Mouse (Mus musculus) adrenal gland, adult 8-10 months (tissue): ENCODE measurements around the gene Cdk14. TPM values are rescaled to one million over a fixed set of nuclear protein-coding genes. Genes with fewer than 3 reads are reported as not detected.
"Not testable (repeated sequence)": the region's sequence is repeated elsewhere in the genome, so short reads cannot be mapped to it uniquely, and the experiment has no call there.

Source experiments
- DNase-seq: peaks from one replicate; pipeline ENCODE4 v3.0.0; 2022
- total RNA-seq, 4 experiments: library from RNA; stranded (reverse); gene quantifications; 2 replicates each; pipeline ENCODE4 v1.2.4; 2022

Gene Cdk14
- total RNA-seq, 4 experiments from 2014 or later = 9.9 to 17.4 (median 11.8) TPM

DNA sequence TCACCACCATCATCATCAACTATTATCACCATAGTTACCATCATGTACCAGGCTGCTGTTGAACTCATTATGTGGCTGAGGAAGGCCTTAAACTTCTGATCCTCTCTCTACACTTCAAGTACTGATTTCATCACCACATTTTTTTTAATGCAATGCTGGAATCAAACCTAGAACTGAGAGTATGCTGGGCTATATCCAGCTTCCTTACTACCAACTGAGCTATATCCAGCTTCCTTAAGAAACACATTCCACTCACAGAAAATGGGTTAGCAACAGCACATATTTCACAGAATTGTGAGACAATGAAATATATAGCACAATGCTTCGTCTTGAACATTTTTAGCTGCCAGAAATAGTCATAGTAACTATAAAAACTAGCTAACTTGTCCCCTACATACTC lies 446.7 kb downstream of the Cdk14 start:
- DNase-seq = no peak

- DNase-seq = peak; percentile 19
Measured at GRCm38 (mm10) chr5:4962063-4962610, 458.0 kb downstream of the Cdk14 start.

DNA sequence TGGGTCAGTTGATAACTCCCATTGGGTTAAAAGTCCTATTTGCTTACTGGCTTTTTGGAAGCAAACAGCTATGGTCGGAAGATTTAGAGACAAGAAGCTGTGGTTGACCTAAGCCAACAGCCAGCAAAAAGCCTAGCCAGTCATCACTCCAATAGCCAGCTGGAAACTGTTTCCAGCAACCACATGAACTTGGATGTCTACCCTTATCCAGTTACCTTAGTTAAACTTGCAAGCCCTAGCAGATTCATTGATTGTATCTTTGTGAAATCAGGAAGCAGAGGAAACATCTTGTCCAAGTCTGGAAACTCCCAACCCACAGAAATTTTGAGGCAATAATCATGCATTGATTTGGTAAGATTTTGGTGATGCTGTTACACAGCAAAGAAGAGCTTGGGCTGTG lies 458.5 kb downstream of the Cdk14 start:
- DNase-seq = no peak

- no peak for DNase-seq
Measured at GRCm38 (mm10) chr5:4959446-4959845, 460.7 kb downstream of the Cdk14 start.

DNA sequence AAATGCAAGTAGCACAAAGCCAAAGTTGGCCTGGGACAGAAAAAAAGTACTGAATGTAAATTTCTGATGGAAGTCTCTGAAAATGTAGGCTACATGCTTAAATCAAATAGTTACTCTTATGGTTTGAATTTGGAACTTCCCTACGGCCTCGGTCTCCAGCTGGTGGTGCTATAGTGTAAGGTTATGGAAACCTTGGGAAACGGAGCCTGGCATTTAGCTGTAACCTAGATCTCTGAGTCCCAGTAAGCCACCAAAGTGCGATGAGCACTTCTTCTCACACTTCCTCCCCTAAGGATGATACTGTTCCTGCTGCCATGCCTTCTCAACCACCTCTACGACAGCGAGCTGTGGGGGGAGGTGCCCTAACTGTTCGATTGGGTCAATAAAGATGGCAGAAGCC lies 464.1 kb downstream of the Cdk14 start:
- DNase-seq = no peak

GRCm38 (mm10) chr5:4955392-4955791 lies 464.7 kb downstream of the Cdk14 start:
- DNase-seq = no peak

- DNase-seq = no peak
Measured at GRCm38 (mm10) chr5:4949433-4949832, 470.7 kb downstream of the Cdk14 start.

DNA sequence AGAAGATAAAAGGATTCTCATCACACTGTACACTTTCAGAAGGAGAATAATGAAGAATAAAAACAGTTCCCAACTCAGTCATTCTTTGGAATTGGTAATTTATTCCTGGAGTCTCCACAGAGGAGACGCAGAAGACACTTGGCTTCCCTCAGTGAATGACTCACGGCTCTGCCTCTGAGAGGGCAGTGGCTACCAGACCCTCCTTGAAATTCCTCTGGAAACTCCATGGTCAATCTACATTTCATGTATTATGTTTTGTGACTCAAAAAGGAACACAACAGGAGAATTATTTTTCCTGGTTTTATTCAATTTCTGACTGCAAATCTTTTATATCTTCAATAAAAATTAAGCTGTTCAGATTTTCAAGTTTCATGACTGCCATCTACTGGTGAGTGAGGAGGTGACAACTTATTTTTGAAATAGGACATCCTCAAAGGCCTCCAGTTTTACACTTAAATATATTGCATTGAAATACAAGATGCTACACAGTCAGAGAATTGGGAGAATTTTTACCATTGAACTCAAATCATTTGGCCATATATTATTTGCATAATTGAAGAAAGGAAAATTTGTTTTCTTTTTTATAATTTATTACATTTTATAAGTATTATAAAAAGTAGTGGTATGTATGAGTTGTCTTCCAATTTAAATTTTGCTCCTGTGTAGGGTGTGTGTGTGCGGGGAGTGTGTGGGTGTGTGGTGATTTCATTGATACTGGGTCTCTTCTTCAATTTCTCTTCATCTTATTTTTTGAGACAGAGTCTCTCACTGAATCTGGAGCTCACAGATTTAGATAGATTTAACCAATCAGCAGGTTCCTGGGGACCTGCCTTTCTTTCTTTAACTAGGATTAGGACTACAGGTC lies 471.8 kb downstream of the Cdk14 start:
- no peak for DNase-seq

DNA sequence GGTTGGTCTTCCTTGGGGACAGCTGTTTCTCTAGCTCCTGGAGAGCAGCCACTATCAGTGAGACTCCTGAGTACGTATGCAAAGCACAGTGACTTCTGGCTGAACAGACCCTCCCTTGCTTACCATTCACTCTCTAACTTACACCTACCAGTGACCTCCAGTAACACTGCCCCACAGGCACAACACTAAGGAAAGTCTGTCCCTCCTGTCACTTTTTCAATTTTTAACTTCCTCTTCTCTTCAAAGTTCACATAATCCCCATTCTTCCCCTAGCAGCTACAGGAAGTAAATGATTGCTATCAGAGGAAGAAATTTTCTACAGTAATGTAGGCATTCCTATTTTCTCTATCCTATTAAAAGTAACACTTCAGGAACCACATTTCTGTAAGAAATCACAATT lies 485.0 kb downstream of the Cdk14 start:
- no peak for DNase-seq

GRCm38 (mm10) chr5:4934491-4934890 lies 485.6 kb downstream of the Cdk14 start:
- DNase-seq = no peak

DNA sequence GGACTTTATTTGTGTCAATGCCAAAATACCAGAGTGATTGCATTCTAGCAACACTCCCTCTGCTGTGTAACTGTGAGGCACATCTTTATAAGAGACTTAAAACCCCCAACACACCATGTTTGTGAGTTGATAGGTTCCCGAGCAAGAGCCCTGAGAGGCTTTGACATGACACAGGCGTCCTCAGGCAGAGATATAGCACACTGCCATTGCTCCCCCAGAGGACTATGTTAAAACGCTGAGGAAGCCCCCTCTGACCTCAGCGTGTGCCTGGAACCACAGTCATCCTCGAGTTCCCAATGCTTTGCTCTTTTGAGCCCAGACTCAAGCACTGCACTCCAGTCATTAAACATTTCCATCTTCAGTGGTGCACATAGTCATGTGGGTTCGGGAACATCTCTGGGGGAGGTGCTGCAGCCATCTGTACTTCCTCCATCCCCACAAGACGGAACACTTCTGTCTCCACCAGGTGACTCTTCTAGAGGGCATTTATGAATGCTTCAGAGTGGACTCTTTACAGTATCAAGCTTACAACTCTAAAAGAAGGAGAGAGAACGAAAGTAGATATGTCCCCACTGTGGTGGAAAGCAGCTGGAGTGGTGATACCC lies 488.5 kb downstream of the Cdk14 start:
- no peak for DNase-seq

DNA sequence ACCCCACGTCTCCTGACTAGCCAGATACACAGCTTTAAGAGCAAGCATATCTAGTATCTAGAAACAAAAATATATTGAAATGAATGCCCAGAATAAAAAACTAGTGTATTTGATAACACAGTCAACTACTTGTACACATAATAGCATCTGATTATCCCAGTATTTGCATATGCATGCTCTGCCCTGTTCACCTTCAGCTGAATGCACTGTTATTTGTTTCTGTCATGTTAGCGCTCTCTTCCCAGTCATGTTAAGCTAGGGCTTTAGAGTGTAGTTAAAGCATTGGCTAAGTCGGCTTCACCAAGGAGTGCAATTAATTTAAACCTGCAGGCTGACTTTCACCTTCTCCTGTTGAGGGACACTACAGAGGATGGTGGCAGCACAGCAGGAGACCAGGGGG lies 490.5 kb downstream of the Cdk14 start:
- no peak for DNase-seq

- no peak for DNase-seq
Measured at GRCm38 (mm10) chr5:4924866-4925265, 495.2 kb downstream of the Cdk14 start.

DNA sequence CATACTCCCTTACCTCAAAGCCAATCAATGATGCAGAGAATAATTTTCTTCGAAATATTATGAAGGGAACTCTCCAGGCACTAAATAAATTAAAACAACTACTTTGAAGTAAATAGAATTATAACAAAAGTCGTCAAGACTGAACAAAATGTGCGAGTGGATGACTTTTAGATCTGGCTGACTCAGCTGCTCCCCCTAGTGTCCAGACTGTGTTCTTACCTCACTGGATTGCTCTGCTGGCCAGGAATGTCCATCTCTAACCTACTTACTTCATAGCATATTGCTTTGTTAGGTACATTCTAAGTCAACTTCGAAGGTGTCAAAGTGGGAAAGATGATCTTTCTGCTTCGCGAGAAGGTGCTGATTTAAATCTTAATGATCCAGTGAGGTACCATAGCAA lies 501.7 kb downstream of the Cdk14 start:
- DNase-seq = peak; percentile 8

DNA sequence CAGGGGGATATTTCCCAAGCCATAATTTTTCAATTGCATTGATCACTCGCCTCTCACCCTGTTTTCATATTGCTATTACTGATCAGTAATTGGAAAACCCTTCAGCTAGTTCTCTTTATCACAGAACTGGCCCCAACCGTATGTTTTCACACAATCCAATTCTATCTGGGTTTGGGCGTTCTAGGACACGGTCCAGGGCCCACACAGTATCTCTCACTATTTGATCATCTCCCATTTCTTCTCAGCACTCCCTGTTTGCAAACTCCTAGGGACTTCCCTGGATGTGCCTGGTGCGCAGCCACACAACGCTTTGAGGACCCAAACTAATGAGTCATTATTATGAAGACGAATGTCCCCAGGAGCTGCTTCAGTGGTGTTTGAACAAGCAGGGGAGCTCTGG lies 502.4 kb downstream of the Cdk14 start:
- DNase-seq = no peak

DNA sequence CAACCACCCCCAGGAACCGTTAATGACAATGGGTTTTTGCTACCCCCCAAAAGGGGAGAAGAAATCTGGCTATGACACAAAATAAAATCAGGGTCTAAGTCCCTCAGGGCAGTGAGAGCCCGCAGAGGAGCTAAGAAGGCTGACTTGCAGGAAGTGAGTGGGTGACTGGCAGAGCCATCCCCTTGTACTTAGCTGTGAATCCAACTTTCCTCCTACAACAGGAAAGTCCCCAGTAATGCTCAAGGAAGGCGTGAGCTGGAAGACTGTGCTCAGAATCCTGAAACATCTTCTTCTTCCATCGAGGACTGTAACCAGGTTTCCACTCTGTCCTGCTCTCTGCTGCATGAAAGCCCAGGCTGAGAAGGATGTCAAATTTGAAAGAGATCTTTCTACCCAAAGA lies 502.8 kb downstream of the Cdk14 start:
- DNase-seq = no peak

GRCm38 (mm10) chr5:4916390-4917273 lies 503.5 kb downstream of the Cdk14 start:
- DNase-seq = no peak

- DNase-seq = not testable (repeated sequence)
Measured at GRCm38 (mm10) chr5:4904911-4905310, 515.2 kb downstream of the Cdk14 start.

GRCm38 (mm10) chr5:4898241-4898640 lies 521.9 kb downstream of the Cdk14 start:
- DNase-seq = no peak

DNA sequence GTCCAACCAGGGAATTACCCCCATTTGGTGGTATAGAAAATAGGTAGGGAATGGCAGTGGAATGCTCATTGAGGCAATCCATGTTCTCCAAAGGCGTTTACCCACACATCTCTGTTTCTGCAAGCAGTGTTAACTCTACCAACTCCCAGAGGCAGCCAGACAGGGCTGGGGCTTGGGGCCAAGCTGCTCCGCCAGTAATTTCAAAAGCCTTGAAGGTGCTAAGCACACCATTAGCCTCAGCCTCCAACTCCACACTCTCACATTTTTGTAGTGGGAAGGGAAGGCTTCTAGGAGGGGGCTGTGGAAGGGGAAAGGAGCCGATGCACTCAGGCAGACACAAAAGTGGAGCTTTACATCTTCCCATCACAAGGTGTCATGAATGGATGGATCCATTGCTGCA lies 525.1 kb downstream of the Cdk14 start:
- no peak for DNase-seq

DNA sequence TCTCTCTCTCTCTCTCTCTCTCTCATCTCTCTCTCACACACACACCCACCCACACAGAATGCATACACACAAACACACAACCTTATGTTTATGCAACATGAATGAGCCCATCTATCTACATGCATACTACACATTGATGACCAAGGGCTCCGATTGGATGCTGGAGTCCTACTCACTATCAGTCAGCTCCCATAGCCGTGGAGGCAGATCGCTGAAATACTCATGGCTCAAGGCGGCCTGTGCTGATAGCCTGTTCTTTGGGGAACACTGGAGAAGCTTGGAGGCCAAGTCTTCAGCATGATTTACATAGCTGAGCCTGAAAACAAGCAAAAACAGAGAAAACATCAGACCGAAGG lies 526.3 kb downstream of the Cdk14 start:
- no peak for DNase-seq

DNA sequence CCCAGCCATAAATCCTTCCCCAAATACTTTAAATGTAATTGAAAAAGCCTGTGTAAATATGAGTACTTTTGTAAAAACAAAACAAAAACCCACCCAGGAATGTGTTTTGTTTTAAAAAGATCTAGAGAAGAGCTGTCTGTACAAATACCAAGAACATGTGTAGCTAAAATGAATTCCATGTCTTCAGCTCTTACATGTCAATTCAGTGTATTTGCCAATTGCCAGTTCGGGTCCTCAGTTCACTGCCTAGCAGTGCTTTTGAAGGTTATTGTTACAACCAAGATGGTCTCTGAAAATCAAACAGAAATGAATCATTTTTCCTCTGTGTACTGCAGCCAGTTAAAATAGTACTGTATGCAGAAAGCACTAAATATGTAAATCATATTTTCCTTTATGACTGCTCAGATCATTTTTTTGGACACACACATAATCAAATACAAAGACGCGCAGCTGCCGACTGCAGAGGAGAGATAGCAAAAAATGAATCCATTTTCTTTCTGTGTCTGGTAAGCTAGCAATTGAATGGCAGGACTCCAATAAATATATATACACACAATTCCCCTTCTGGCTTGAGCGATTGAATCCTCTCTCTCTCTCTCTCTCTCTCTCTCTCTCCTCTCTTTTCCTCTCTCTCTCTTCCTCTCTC lies 526.8 kb downstream of the Cdk14 start:
- DNase-seq = no peak
